Mouse (Mus musculus): ENCODE measurements at regions not wholly inside any gene's neighbourhood (a gene's known extent, or its start where the extent isn't known, plus 50 kb on each side); places are given as distances from the start of the nearest gene placed in this dataset.

DNA sequence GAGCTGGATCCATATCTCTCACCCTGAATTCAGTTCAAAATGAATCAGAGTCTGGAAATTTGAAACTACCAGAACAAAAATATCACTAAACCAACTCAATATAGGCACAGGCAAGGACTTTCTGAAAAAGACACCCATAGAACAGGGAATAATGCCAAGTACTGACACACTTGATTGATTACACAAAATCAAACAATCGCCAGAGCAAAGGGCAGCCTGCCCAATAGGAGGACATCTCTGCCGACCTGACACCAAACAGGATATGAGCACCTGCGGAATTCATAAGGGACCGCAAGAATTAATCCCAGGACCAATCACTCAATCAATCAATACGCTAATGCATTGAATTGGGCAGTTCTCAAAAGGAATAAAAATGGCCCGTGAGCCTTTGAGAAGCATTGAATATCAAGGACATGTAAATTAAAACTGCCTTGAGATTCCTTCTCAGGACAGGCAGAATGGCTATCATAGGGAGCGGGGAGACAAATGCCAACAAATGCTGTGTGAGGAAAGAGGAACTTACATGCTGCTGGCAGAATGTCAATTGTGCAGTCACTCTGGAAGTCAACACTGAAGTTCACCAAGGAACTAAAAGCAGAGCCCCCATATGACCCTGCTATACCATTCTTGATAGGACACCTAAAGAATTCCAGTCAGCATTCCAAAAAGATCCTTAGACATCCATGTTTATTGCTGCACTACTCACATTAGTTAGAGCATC, 102.2 kb downstream of the Erv3 start:
- no peak for TF ChIP-seq CTCF (conservative IDR thresholded peaks at IDR 0.05; ENCODE audit: low read length)
- no peak for TF ChIP-seq NANOG (IDR thresholded peaks at IDR 0.05; ENCODE audit: borderline replicate concordance, low read length)

Data from E14TG2a.4 (cell line).